ENCODE assay signal across 13 mouse cellular contexts in the genomic region with DNA sequence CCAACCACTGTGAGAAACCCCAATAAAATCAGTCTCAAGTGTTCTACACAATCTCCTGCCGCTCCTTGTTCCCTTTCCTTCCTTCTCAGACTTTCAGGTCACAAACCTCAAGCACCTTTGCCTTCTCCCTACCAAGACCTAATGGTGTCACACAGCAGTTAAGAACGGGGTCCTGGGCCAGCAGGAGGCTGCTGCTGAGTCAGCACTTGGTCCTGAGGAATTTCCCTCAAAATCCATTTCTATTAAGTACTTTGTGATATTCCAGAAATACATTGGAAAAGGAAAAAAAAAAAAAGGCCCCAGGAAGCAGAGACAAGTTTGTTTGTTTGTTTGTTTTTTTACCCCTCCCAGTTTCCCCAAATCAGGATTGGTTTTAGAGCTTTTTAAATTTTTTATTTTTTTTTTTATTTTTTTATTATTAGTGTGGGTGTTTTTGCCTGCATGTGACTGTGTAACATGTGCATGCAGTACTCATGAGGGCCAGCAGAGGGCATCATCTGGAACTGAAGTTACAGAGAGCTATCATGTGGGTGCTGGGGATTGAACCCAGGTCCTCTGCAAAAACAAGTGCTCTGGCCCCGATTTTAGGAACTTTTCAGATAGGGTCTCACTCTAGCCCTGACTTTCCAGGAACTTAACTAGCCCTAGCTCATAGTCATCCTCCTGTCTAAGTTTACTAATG. TPM values are rescaled to one million over a fixed set of nuclear protein-coding genes. Genes with fewer than 3 reads are reported as not detected.
DNase-seq lines count a peak whose midpoint lies in the region; ATAC-seq and TF ChIP-seq lines count a peak whose summit lies in the region.
"Had no signal": no experiment of that assay in that cellular context is flagged by ENCODE, and none has a peak within 500 bp of the region (broad histone marks: within the 10 kb centered on the region; RNA-seq: fewer than 3 reads in every experiment).

No protein-coding gene starts in this region.

- H3K9me3 ChIP-seq in kidney, embryonic 14.5 days (ENCODE audit: control insufficient read depth, low read length) = no peaks in the 10 kb centered on the region
- H3K9me3 ChIP-seq in ES-Bruce4 (replicated peaks; ENCODE audit: control insufficient read depth, insufficient read depth, low read length, poor library complexity, severe bottlenecking) = no peaks in the 10 kb centered on the region
- H3K9me3 ChIP-seq: kidney, embryonic 15.5 days; limb, embryonic 15.5 days; neural tube, embryonic 13.5 days had no signal

- ATAC-seq in kidney, embryonic 14.5 days (ENCODE audit: low FRiP score, low TSS enrichment) = no peak
- ATAC-seq in frontal cortex, adult (ENCODE audit: low TSS enrichment) = no peak
- no peak for ATAC-seq in megakaryocyte-erythroid progenitor cell, adult 5-6 weeks (replicated peaks; ENCODE audit: low FRiP score, low TSS enrichment, poor library complexity, severe bottlenecking)

- DNase-seq in kidney, postnatal 4 days = peak; percentile 56 to 67
- peak; percentile 54 for DNase-seq in A20 (ENCODE audit: low read depth, low spot score)
- DNase-seq in lung, postnatal 10 days = peak; percentile 60
- DNase-seq in urinary bladder, postnatal 10 days (ENCODE audit: low spot score) = no peak
- DNase-seq: adrenal gland, postnatal 25 days had no signal

- TF ChIP-seq POLR2A in ES-Bruce4 (IDR thresholded peaks at IDR 0.05; ENCODE audit: insufficient read depth, low read length) = no peak

- no peak overlapping the region for H3K9ac ChIP-seq in kidney, embryonic 14.5 days (ENCODE audit: low read depth, low read length)
- no peak overlapping the region for H3K9ac ChIP-seq in ES-Bruce4 (ENCODE audit: low read depth, poor library complexity, severe bottlenecking)
- H3K9ac ChIP-seq: kidney, embryonic 15.5 days; limb, embryonic 15.5 days; neural tube, embryonic 13.5 days had no signal

- H3K36me3 ChIP-seq in kidney, embryonic 14.5 days (ENCODE audit: control insufficient read depth, insufficient read depth, low read length) = peaks cover 42% of the 10 kb centered on the region
- 0 out of 2 replicates have a peak, but pooled peaks cover 3% of the 10 kb centered on the region for H3K36me3 ChIP-seq in ES-Bruce4 (ENCODE audit: control insufficient read depth, insufficient read depth, low read length, poor library complexity, severe bottlenecking)

- 89% methylated on average over 3 of the region's 3 CpGs for WGBS in kidney, embryonic 14.5 days

- peak; percentile 17 for TF ChIP-seq CTCF in ES-Bruce4 (IDR thresholded peaks at IDR 0.05; ENCODE audit: low read depth, low read length)

- no peak overlapping the region for H3K27ac ChIP-seq in kidney, embryonic 14.5 days (ENCODE audit: low read depth, low read length)
- H3K27ac ChIP-seq in ES-Bruce4 (ENCODE audit: insufficient read depth, low read length) = no peak overlapping the region
- H3K27ac ChIP-seq: kidney, embryonic 15.5 days; limb, embryonic 15.5 days; neural tube, embryonic 13.5 days had no signal

- H3K4me3 ChIP-seq in kidney, embryonic 14.5 days (ENCODE audit: low read length) = no peak overlapping the region
- H3K4me3 ChIP-seq in ES-Bruce4 (ENCODE audit: low read depth, low read length) = no peak overlapping the region
- H3K4me3 ChIP-seq: kidney, embryonic 15.5 days; limb, embryonic 15.5 days; neural tube, embryonic 13.5 days had no signal

- no peak overlapping the region for H3K4me2 ChIP-seq in kidney, embryonic 14.5 days (replicated peaks; ENCODE audit: low read depth, low read length)
- H3K4me2 ChIP-seq: kidney, embryonic 15.5 days; limb, embryonic 15.5 days; neural tube, embryonic 13.5 days had no signal

- TF ChIP-seq EP300 in ES-Bruce4 (IDR thresholded peaks at IDR 0.05; ENCODE audit: insufficient read depth, low read depth, low read length) = no peak

- no peaks in the 10 kb centered on the region for H3K4me1 ChIP-seq in kidney, embryonic 14.5 days (ENCODE audit: control insufficient read depth, insufficient read depth, low read length)
- no peaks in the 10 kb centered on the region for H3K4me1 ChIP-seq in ES-Bruce4 (ENCODE audit: control insufficient read depth, insufficient read depth, low read length)
- H3K4me1 ChIP-seq: limb, embryonic 15.5 days had no signal

- H3K27me3 ChIP-seq in kidney, embryonic 14.5 days (ENCODE audit: control insufficient read depth, insufficient read depth, low read length) = no peaks in the 10 kb centered on the region
- H3K27me3 ChIP-seq in ES-Bruce4 (ENCODE audit: control insufficient read depth, insufficient read depth, low read length, poor library complexity, severe bottlenecking) = no peaks in the 10 kb centered on the region
- H3K27me3 ChIP-seq: kidney, embryonic 15.5 days; limb, embryonic 15.5 days; neural tube, embryonic 13.5 days had no signal

RNA-seq across cellular contexts. Expression of gene Cyp17a1, which starts 15.5 kb away (rescaled TPM):
- not detected in 2 replicates for polyA plus RNA-seq in kidney, embryonic 14.5 days (2014; fragmentation: Nextera tagmentation; extraction: Ambion mirVana)
- polyA plus RNA-seq in ES-Bruce4 (2011; ENCODE audit: insufficient read depth, insufficient read length, low read depth, missing spikeins) = not detected in 2 replicates
- not detected in 2 replicates for total RNA-seq in megakaryocyte-erythroid progenitor cell, adult 5-6 weeks (2014; fragmentation: Nextera tagmentation)
- not detected in 2 replicates for total RNA-seq in megakaryocyte-erythroid progenitor cell, adult 5-6 weeks (2017)
- total RNA-seq: granulocyte monocyte progenitor cell, adult 5-6 weeks had no signal
- polyA plus RNA-seq: neural tube, embryonic 13.5 days had no signal

RNA-seq across cellular contexts. Expression of gene Borcs7, which starts 32.2 kb away (rescaled TPM):
- polyA plus RNA-seq in kidney, embryonic 14.5 days (2014; fragmentation: Nextera tagmentation; extraction: Ambion mirVana) = 19.9 and 20.1 TPM in 2 replicates
- 2.5 and 3.6 TPM in 2 replicates for polyA plus RNA-seq in ES-Bruce4 (2011; ENCODE audit: insufficient read depth, insufficient read length, low read depth, missing spikeins)
- 11.3 TPM in 2 replicates for total RNA-seq in megakaryocyte-erythroid progenitor cell, adult 5-6 weeks (2014; fragmentation: Nextera tagmentation)
- 3.5 and 4.3 TPM in 2 replicates for total RNA-seq in megakaryocyte-erythroid progenitor cell, adult 5-6 weeks (2017)

RNA-seq across cellular contexts. Expression of gene As3mt, which starts 49.8 kb away (rescaled TPM):
- 32.1 and 39.0 TPM in 2 replicates for polyA plus RNA-seq in kidney, embryonic 14.5 days (2014; fragmentation: Nextera tagmentation; extraction: Ambion mirVana)
- polyA plus RNA-seq in ES-Bruce4 (2011; ENCODE audit: insufficient read depth, insufficient read length, low read depth, missing spikeins) = 2.6 and 2.9 TPM in 2 replicates
- total RNA-seq in megakaryocyte-erythroid progenitor cell, adult 5-6 weeks (2014; fragmentation: Nextera tagmentation) = 6.5 and 6.6 TPM in 2 replicates
- total RNA-seq in megakaryocyte-erythroid progenitor cell, adult 5-6 weeks (2017) = 1.6 and 16.2 TPM in 2 replicates

RNA-seq across cellular contexts. Expression of gene Wbp1l, which starts 58.6 kb away (rescaled TPM):
- 26.2 and 46.1 TPM in 2 replicates for polyA plus RNA-seq in kidney, embryonic 14.5 days (2014; fragmentation: Nextera tagmentation; extraction: Ambion mirVana)
- polyA plus RNA-seq in ES-Bruce4 (2011; ENCODE audit: insufficient read depth, insufficient read length, low read depth, missing spikeins) = 24.5 and 25.5 TPM in 2 replicates
- 16.1 and 24.1 TPM in 2 replicates for total RNA-seq in megakaryocyte-erythroid progenitor cell, adult 5-6 weeks (2014; fragmentation: Nextera tagmentation)
- total RNA-seq in megakaryocyte-erythroid progenitor cell, adult 5-6 weeks (2017) = 17.9 and 20.8 TPM in 2 replicates
